Mouse (Mus musculus): ENCODE measurements at regions not wholly inside any gene's neighbourhood (a gene's known extent, or its start where the extent isn't known, plus 50 kb on each side); places are given as distances from the start of the nearest gene placed in this dataset.

GRCm38 (mm10) chr9:26549551-26549950, 184.0 kb upstream of the B3gat1 start:
- peak in 1 of 2 experiments; percentile 27 for DNase-seq (ENCODE audit: low spot score in 2 of 2)

- no peak for DNase-seq (ENCODE audit: low spot score in 2 of 2)
Measured at GRCm38 (mm10) chr9:26575990-26576389, 157.5 kb upstream of the B3gat1 start.

- DNase-seq (ENCODE audit: low spot score in 2 of 2) = no peak
Measured at GRCm38 (mm10) chr9:26601979-26602378, 131.5 kb upstream of the B3gat1 start.

GRCm38 (mm10) chr9:26604552-26604951, 129.0 kb upstream of the B3gat1 start:
- no peak for DNase-seq (ENCODE audit: low spot score in 2 of 2)

GRCm38 (mm10) chr9:26611711-26612437, 121.7 kb upstream of the B3gat1 start:
- no peak for DNase-seq (ENCODE audit: low spot score in 2 of 2)

- DNase-seq (ENCODE audit: low spot score in 2 of 2) = no peak
Measured at GRCm38 (mm10) chr9:26622840-26623448, 110.6 kb upstream of the B3gat1 start.

GRCm38 (mm10) chr9:26625171-26625937, 108.2 kb upstream of the B3gat1 start:
- peak in 1 of 2 experiments; percentile 18 for DNase-seq (ENCODE audit: low spot score in 2 of 2)

- DNase-seq (ENCODE audit: low spot score in 2 of 2) = peak; percentile 49 to 67
Measured at GRCm38 (mm10) chr9:26632891-26633650, 100.5 kb upstream of the B3gat1 start.

- DNase-seq (ENCODE audit: low spot score in 2 of 2) = peak; percentile 77 to 87
Measured at GRCm38 (mm10) chr9:26635211-26635610, 98.3 kb upstream of the B3gat1 start.

GRCm38 (mm10) chr9:26638586-26638985, 94.9 kb upstream of the B3gat1 start:
- no peak for DNase-seq (ENCODE audit: low spot score in 2 of 2)

GRCm38 (mm10) chr9:26642302-26642701, 91.2 kb upstream of the B3gat1 start:
- DNase-seq (ENCODE audit: low spot score in 2 of 2) = no peak

GRCm38 (mm10) chr9:26642831-26643230, 90.7 kb upstream of the B3gat1 start:
- no peak for DNase-seq (ENCODE audit: low spot score in 2 of 2)

GRCm38 (mm10) chr9:26649506-26649905, 84.0 kb upstream of the B3gat1 start:
- peak in 1 of 2 experiments; percentile 16 for DNase-seq (ENCODE audit: low spot score in 2 of 2)

GRCm38 (mm10) chr9:26652920-26653319, 80.6 kb upstream of the B3gat1 start:
- DNase-seq (ENCODE audit: low spot score in 2 of 2) = no peak

- no peak for DNase-seq (ENCODE audit: low spot score in 2 of 2)
Measured at GRCm38 (mm10) chr9:26659366-26659765, 74.2 kb upstream of the B3gat1 start.

GRCm38 (mm10) chr9:26663544-26663943, 70.0 kb upstream of the B3gat1 start:
- no peak for DNase-seq (ENCODE audit: low spot score in 2 of 2)

GRCm38 (mm10) chr9:26667835-26668234, 65.7 kb upstream of the B3gat1 start:
- no peak for DNase-seq (ENCODE audit: low spot score in 2 of 2)

- DNase-seq (ENCODE audit: low spot score in 2 of 2) = no peak
Measured at GRCm38 (mm10) chr9:26674059-26674757, 59.3 kb upstream of the B3gat1 start.

- DNase-seq (ENCODE audit: low spot score in 2 of 2) = peak in 1 of 2 experiments; percentile 54
Measured at GRCm38 (mm10) chr9:26678288-26678687, 55.2 kb upstream of the B3gat1 start.

- DNase-seq (ENCODE audit: low spot score in 2 of 2) = no peak
Measured at GRCm38 (mm10) chr9:26681516-26681915, 52.0 kb upstream of the B3gat1 start.
